Mouse (Mus musculus): ENCODE results near the gene Xndc1.

DNA sequence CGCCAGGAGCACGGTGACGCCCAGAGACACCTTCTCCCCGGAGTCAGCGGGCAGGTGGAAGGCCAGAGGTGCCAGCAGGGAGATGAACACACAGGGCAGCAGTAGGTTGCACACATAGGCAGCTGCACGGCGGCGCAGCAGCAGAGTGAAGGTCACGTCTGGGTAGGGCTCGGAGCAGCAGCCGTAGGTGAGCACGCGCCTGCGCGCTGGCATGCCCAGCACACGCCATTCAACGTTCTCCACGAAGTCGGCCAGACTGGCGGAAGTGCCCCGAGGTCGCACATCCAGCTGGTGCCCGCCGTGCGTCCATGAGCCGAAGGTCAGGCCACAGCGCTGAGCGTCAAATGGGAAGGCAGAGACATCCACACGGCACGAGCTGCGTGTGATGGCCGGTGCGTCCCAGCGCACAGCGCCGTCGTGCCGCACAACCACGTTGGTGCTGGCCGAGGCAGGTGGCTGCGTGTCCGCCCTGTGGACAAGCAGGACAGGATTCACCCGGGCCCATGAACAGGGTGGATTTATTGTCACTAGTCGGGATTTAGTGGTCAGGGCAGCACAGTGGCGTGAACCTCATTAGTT lies 47.9 kb downstream of the Xndc1 start:
- TF ChIP-seq CTCF (IDR thresholded peaks at IDR 0.05; ENCODE audit: low read depth, low read length): no peak
- TF ChIP-seq POLR2A (IDR thresholded peaks at IDR 0.05; ENCODE audit: borderline replicate concordance, low read depth, low read length): no peak
